Mouse (Mus musculus): Measurements from ENCODE around the gene Tbccd1. TPM values are rescaled to one million over a fixed set of nuclear protein-coding genes. Genes with fewer than 3 reads are reported as not detected.

Tbccd1 gene
- polyA plus RNA-seq, 1 experiment from 2014 or later = 16.7 TPM

GRCm38 (mm10) chr16:22877660-22878390 lies 20.4 kb upstream of the Tbccd1 start:
- Histone ChIP-seq H3K36me3 (ENCODE audit: control insufficient read depth, insufficient read depth, low read length) (no peaks in the 10 kb centered on the region), H3K4me3 (ENCODE audit: low read depth, low read length) (no peak overlapping the region), H3K27ac (ENCODE audit: low read depth, low read length) (no peak overlapping the region), H3K4me2 (no peak overlapping the region), H3K9me3 (replicated peaks; ENCODE audit: control insufficient read depth, low read length) (no peaks in the 10 kb centered on the region), H3K9ac (ENCODE audit: low read depth, low read length) (no peak overlapping the region), H3K4me1 (ENCODE audit: control insufficient read depth, insufficient read depth, low read length) (no peaks in the 10 kb centered on the region), H3K27me3 (ENCODE audit: control insufficient read depth, insufficient read depth, low read length) (no peaks in the 10 kb centered on the region)
- ATAC-seq (replicated peaks; ENCODE audit: insufficient number of reproducible peaks, low FRiP score, low TSS enrichment) = no peak
- WGBS (ENCODE audit: insufficient replicate concordance) = 73% methylated on average over 11 of the region's 11 CpGs

DNA sequence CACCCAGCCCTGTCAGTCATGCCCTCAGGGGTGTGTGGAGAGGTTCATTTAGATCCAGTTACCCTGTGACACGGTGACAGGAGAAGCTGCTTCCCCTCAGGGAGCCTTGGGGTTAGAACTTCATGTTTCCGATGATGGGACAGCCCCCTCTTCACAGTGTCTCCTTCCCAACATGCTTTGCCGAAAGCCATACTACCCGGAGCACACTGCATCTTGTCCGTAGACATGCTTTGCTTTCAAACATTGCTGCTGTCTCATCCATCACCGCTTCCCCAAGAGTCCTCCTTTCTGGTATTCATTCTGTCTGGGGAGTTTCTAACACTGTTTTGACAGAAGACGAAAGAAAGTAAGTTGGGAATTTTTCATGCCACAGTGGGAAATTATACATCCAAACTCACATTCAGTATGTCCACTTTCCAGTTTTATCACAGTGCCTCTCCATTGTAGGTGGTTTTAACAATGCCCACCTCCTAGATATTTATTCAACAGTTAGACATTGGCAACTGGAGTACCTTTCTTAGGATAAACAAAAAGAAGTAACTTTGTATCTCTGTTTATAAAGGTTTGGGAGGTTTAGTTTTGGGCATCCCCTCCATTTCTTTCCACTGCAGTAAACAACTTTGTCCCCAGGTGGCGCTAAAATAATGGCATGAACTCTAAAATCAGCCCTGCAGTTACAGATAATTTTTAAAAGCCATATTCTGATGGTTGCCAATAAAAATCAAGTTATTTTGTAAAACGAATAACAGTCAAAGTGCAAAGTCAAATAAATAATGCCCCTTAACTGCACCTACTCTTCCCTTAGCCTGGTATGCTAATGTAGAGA lies 19.0 kb upstream of the Tbccd1 start:
- no peaks in the 10 kb centered on the region for H3K9me3 ChIP-seq (replicated peaks; ENCODE audit: control insufficient read depth, low read length)
- H3K36me3 ChIP-seq (ENCODE audit: control insufficient read depth, insufficient read depth, low read length) = 0 out of 2 replicates have a peak, but pooled peaks cover 3% of the 10 kb centered on the region
- WGBS (ENCODE audit: insufficient replicate concordance) = 41% methylated on average over 9 of the region's 9 CpGs
- no peak overlapping the region for H3K4me3 ChIP-seq (ENCODE audit: low read depth, low read length)
- H3K4me1 ChIP-seq (ENCODE audit: control insufficient read depth, insufficient read depth, low read length) = no peaks in the 10 kb centered on the region
- H3K9ac ChIP-seq (ENCODE audit: low read depth, low read length) = no peak overlapping the region
- H3K27ac ChIP-seq (ENCODE audit: low read depth, low read length) = no peak overlapping the region
- no peak for ATAC-seq (replicated peaks; ENCODE audit: insufficient number of reproducible peaks, low FRiP score, low TSS enrichment)
- no peaks in the 10 kb centered on the region for H3K27me3 ChIP-seq (ENCODE audit: control insufficient read depth, insufficient read depth, low read length)
- H3K4me2 ChIP-seq = no peak overlapping the region

GRCm38 (mm10) chr16:22873369-22873768 lies 15.9 kb upstream of the Tbccd1 start:
- no peak for ATAC-seq (replicated peaks; ENCODE audit: insufficient number of reproducible peaks, low FRiP score, low TSS enrichment)
- H3K4me2 ChIP-seq = no peak overlapping the region
- WGBS (ENCODE audit: insufficient replicate concordance) = 58% methylated on average over 4 of the region's 4 CpGs
- H3K36me3 ChIP-seq (ENCODE audit: control insufficient read depth, insufficient read depth, low read length) = peaks cover 18% of the 10 kb centered on the region
- no peaks in the 10 kb centered on the region for H3K27me3 ChIP-seq (ENCODE audit: control insufficient read depth, insufficient read depth, low read length)
- no peaks in the 10 kb centered on the region for H3K9me3 ChIP-seq (replicated peaks; ENCODE audit: control insufficient read depth, low read length)
- no peak overlapping the region for H3K27ac ChIP-seq (ENCODE audit: low read depth, low read length)
- H3K4me3 ChIP-seq (ENCODE audit: low read depth, low read length) = no peak overlapping the region
- no peaks in the 10 kb centered on the region for H3K4me1 ChIP-seq (ENCODE audit: control insufficient read depth, insufficient read depth, low read length)
- H3K9ac ChIP-seq (ENCODE audit: low read depth, low read length) = no peak overlapping the region

DNA sequence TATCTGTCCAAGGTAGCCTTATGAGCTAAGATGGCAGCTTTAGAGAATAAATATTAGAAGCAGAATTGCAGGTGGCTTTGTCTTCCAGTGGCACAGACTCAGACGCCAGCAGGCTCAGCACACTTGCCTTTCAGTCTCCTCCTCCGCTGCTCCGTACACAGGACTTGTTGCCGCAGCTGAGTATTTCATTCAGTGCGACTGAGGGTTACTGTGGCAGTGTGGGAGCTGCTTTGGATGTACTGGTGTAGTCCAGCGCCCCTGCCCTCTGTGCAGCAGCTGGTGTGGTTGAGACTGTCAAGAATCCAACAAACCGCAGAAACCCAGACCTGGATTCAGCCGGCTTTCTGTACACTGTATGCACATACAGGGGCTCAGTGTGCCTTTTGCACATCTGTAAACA lies 14.9 kb upstream of the Tbccd1 start:
- 88% methylated on average over 8 of the region's 8 CpGs for WGBS (ENCODE audit: insufficient replicate concordance)
- Histone ChIP-seq H3K27me3 (ENCODE audit: control insufficient read depth, insufficient read depth, low read length) (no peaks in the 10 kb centered on the region), H3K27ac (ENCODE audit: low read depth, low read length) (no peak overlapping the region), H3K4me2 (no peak overlapping the region), H3K36me3 (ENCODE audit: control insufficient read depth, insufficient read depth, low read length) (peaks cover 21% of the 10 kb centered on the region), H3K4me1 (ENCODE audit: control insufficient read depth, insufficient read depth, low read length) (no peaks in the 10 kb centered on the region), H3K9ac (ENCODE audit: low read depth, low read length) (no peak overlapping the region), H3K4me3 (ENCODE audit: low read depth, low read length) (no peak overlapping the region), H3K9me3 (replicated peaks; ENCODE audit: control insufficient read depth, low read length) (no peaks in the 10 kb centered on the region)
- no peak for ATAC-seq (replicated peaks; ENCODE audit: insufficient number of reproducible peaks, low FRiP score, low TSS enrichment)

GRCm38 (mm10) chr16:22856773-22857172 lies 696 bp downstream of the Tbccd1 start:
- H3K36me3 ChIP-seq (ENCODE audit: control insufficient read depth, insufficient read depth, low read length) = no peaks in the 10 kb centered on the region
- H3K27me3 ChIP-seq (ENCODE audit: control insufficient read depth, insufficient read depth, low read length) = no peaks in the 10 kb centered on the region
- no peak for ATAC-seq (replicated peaks; ENCODE audit: insufficient number of reproducible peaks, low FRiP score, low TSS enrichment)
- 11% methylated on average over 9 of the region's 9 CpGs for WGBS (ENCODE audit: insufficient replicate concordance)
- peak overlapping the region; percentile 71 for H3K9ac ChIP-seq (ENCODE audit: low read depth, low read length)
- peaks cover 7% of the 10 kb centered on the region for H3K4me1 ChIP-seq (ENCODE audit: control insufficient read depth, insufficient read depth, low read length)
- H3K9me3 ChIP-seq (replicated peaks; ENCODE audit: control insufficient read depth, low read length) = no peaks in the 10 kb centered on the region
- peak overlapping the region; percentile 63 for H3K4me2 ChIP-seq
- H3K4me3 ChIP-seq (ENCODE audit: low read depth, low read length) = peak overlapping the region; percentile 99
- peak overlapping the region; percentile 70 for H3K27ac ChIP-seq (ENCODE audit: low read depth, low read length)

DNA sequence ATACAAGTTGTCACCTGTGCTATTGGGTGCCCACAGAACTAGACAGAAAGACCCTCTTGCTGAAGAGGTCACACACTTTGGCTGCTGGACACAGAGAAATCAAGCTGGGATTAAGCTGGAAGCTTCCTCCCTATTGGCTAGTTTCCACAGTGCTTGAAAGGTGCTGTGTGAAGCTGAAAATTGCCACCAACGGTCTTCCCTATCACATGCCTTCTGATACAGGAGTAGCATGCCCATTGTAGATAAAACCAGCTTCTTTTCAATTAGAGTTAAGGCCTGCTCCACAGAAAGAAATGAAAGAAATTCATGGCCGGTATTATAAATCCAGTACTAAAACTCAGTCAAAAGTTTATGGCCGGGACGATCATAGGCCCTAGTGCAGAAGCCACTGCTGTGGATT lies 4.8 kb downstream of the Tbccd1 start:
- WGBS (ENCODE audit: insufficient replicate concordance) = 92% methylated on average over 4 of the region's 4 CpGs
- Histone ChIP-seq H3K4me2 (no peak overlapping the region), H3K4me3 (ENCODE audit: low read depth, low read length) (no peak overlapping the region), H3K4me1 (ENCODE audit: control insufficient read depth, insufficient read depth, low read length) (0 out of 2 replicates have a peak, but pooled peaks cover 2% of the 10 kb centered on the region), H3K36me3 (ENCODE audit: control insufficient read depth, insufficient read depth, low read length) (no peaks in the 10 kb centered on the region), H3K27me3 (ENCODE audit: control insufficient read depth, insufficient read depth, low read length) (no peaks in the 10 kb centered on the region), H3K9me3 (replicated peaks; ENCODE audit: control insufficient read depth, low read length) (no peaks in the 10 kb centered on the region), H3K27ac (ENCODE audit: low read depth, low read length) (no peak overlapping the region), H3K9ac (ENCODE audit: low read depth, low read length) (no peak overlapping the region)
- ATAC-seq (replicated peaks; ENCODE audit: insufficient number of reproducible peaks, low FRiP score, low TSS enrichment) = no peak

GRCm38 (mm10) chr16:22848331-22848730 lies 9.1 kb downstream of the Tbccd1 start:
- no peak overlapping the region for H3K27ac ChIP-seq (ENCODE audit: low read depth, low read length)
- no peak overlapping the region for H3K4me2 ChIP-seq
- no peaks in the 10 kb centered on the region for H3K9me3 ChIP-seq (replicated peaks; ENCODE audit: control insufficient read depth, low read length)
- no peaks in the 10 kb centered on the region for H3K27me3 ChIP-seq (ENCODE audit: control insufficient read depth, insufficient read depth, low read length)
- H3K36me3 ChIP-seq (ENCODE audit: control insufficient read depth, insufficient read depth, low read length) = no peaks in the 10 kb centered on the region
- no peak for ATAC-seq (replicated peaks; ENCODE audit: insufficient number of reproducible peaks, low FRiP score, low TSS enrichment)
- 91% methylated on average over 1 of the region's 1 CpGs for WGBS (ENCODE audit: insufficient replicate concordance)
- H3K4me3 ChIP-seq (ENCODE audit: low read depth, low read length) = no peak overlapping the region
- H3K4me1 ChIP-seq (ENCODE audit: control insufficient read depth, insufficient read depth, low read length) = no peaks in the 10 kb centered on the region
- no peak overlapping the region for H3K9ac ChIP-seq (ENCODE audit: low read depth, low read length)

DNA sequence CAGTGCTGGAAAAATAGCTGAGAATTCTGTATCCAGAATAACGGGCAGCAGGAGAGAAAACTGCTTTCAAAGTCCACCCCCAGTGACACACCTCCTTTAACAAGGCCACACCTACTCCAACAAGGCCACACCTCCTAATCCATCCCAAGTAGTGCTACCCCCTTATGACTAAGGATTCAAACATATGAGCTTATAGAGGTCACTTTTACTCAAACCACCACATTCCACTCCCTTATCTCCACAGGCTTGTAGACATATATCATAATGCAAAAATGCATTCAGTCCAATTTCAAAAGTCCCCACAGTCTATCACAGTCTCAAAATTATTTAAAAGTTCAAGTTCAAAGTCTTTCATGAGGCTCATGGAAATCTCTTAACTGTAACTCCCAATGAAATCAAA lies 9.8 kb downstream of the Tbccd1 start:
- Histone ChIP-seq H3K27ac (ENCODE audit: low read depth, low read length) (no peak overlapping the region), H3K9ac (ENCODE audit: low read depth, low read length) (no peak overlapping the region), H3K27me3 (ENCODE audit: control insufficient read depth, insufficient read depth, low read length) (no peaks in the 10 kb centered on the region), H3K4me1 (ENCODE audit: control insufficient read depth, insufficient read depth, low read length) (no peaks in the 10 kb centered on the region), H3K36me3 (ENCODE audit: control insufficient read depth, insufficient read depth, low read length) (no peaks in the 10 kb centered on the region), H3K9me3 (replicated peaks; ENCODE audit: control insufficient read depth, low read length) (no peaks in the 10 kb centered on the region), H3K4me2 (no peak overlapping the region), H3K4me3 (ENCODE audit: low read depth, low read length) (no peak overlapping the region)
- no peak for ATAC-seq (replicated peaks; ENCODE audit: insufficient number of reproducible peaks, low FRiP score, low TSS enrichment)
- WGBS (ENCODE audit: insufficient replicate concordance) = 89% methylated on average over 1 of the region's 1 CpGs

All from heart, embryonic 11.5 days (tissue).